Mouse (Mus musculus) kidney, postnatal 36 days (tissue): Measurements from ENCODE around the gene Ramp1.

Source experiments
- DNase-seq, 2 experiments: peaks; one replicate each; pipeline ENCODE4 v3.0.0; 2021 to 2022; ENCODE audit warnings: mixed read lengths in 2 of 2

Ramp1 gene

DNA sequence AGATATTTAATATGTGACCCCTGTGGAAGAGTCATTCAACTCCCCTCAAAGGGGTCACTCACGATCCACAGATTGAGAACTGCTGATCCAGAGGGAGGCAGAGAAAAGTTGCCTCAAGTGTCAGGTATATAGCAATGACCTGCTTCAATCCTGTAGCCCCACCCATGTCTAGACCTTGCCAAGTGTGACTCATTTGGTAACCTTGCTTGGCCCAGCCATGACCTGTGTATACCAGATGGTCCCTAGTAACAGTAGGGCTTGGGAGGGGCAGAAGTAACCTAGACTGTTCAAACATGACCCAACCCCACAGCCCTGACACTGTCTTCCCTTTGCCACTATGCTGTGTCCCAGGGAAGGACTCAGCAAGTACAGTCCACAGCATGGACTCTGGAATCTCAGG lies 61.1 kb downstream of the Ramp1 start:
- peak in 1 of 2 experiments; percentile 6 for DNase-seq

GRCm38 (mm10) chr1:91241249-91241648 lies 61.6 kb downstream of the Ramp1 start:
- no peak for DNase-seq

GRCm38 (mm10) chr1:91248242-91248641 lies 68.6 kb downstream of the Ramp1 start:
- no peak for DNase-seq

DNA sequence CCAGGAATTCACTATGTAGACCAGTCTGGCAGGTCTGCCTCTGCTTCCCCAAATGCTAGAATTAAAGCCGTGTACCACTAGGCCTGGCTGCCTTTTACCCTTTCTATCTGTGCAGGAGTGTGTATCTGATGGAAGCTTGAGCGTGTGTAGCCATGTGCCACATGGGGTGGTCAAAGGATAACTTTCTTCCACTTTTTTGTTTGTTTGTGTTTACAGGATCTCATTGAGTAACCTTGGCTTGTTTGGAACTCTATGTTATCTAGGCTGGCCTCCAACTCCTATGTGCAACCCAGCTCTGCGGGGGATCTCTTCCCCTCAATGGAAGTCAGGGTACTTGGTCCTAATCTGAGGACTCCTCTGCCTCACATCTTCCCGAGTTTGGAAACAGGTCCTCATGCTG lies 69.3 kb downstream of the Ramp1 start:
- no peak for DNase-seq

DNA sequence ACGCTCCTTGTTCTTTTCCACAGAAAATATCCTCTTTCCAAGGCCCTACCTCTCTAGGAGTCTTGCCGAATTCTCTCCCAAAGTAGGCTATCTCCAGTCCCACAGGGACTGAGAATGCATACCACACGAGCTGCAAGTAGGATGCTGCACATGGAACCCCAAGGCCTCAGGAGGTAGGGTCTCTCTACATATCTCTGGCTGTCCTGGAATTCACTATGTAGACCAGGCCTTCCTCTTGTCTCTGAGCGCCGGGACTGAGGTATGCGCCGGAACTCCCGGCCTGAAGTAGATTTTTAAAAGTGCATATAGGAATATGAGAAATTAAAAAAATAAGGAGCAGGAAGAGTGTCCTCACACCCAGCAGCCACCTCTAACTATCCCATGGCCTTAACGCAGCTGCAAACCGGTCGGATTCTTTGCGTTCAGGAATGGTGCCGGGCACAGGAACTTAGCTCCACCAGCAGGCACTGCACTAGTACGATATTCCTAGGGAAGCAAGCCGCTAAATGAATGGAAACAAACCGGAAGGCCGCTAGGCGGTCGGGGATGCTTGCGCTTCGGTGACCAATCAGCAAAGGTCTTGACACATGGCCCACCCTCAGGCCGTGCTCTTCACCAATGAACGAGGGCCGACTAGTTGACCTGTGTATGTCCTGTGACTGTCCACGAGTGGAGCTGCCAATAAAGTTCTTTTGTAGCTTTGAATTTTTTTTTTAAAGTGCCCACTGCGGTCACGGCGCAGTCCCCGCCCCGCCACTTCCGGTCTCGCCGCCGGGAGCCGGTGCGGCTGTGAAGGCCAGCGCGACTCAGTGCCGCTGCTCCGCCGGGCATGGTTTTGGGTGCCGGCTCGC lies 70.2 kb downstream of the Ramp1 start, which contains the start of gene Ube2f:
TSS of gene Ube2f (plus strand) at position 741 of the 851 bp plus-strand sequence.
- peak; percentile 94 to 98 for DNase-seq

GRCm38 (mm10) chr1:91250415-91251147 lies 71.0 kb downstream of the Ramp1 start:
- DNase-seq, result peak in 1 of 2 experiments; percentile 18

DNA sequence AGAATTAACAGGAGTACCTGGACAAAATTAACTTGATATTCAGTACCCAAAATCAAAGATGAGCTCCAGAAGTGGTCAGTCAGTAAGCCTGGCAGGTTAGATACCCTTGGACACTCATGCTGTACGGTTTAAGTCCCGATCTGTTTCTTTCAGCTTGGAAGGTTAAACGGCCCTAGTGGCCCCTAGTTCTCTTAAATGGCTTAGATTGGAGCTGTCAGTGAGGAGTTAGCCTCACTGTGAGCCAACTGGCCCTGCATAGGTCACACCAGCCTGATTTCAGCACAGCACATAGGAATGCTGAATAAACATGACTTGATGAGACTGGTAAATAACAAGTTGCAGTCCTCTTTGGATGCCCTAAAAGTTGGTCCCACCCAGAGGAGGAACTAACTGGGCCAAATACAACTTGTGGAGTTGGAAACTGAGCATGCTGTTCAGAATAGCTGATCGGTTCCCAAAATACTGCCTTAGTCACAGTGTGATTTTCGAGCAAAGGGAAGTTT lies 71.6 kb downstream of the Ramp1 start:
- peak in 1 of 2 experiments; percentile 16 for DNase-seq

DNA sequence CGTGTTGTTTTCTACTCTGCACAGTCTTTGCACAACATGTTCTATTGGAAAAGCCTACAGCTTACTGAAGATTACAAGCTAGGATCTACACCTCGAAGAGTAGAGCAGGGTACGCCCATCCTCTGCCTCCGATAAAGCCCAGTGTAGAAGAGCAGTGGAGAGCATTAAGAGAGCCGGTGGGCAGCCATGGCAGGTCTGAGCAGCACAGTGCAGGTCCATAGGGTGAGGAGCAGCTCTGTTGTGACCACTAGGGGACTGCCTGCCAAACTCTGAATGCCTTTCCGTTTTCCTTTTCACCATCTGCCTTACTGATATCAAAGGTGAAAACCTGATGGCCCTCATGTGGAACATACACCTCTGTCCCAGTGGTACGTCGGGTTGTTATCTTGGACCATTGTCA lies 72.3 kb downstream of the Ramp1 start:
- peak; percentile 20 to 42 for DNase-seq

- no peak for DNase-seq
These were observed 78.3 kb downstream of the Ramp1 start for GRCm38 (mm10) chr1:91257918-91258317.

- DNase-seq, result no peak
These were observed 80.2 kb downstream of the Ramp1 start for GRCm38 (mm10) chr1:91259794-91260193.

- DNase-seq, result no peak
These were observed 82.9 kb downstream of the Ramp1 start for GRCm38 (mm10) chr1:91262508-91262907.

GRCm38 (mm10) chr1:91272260-91272659 lies 92.6 kb downstream of the Ramp1 start:
- DNase-seq, result no peak
